ENCODE assay signal across 8 mouse cellular contexts in the genomic region with DNA sequence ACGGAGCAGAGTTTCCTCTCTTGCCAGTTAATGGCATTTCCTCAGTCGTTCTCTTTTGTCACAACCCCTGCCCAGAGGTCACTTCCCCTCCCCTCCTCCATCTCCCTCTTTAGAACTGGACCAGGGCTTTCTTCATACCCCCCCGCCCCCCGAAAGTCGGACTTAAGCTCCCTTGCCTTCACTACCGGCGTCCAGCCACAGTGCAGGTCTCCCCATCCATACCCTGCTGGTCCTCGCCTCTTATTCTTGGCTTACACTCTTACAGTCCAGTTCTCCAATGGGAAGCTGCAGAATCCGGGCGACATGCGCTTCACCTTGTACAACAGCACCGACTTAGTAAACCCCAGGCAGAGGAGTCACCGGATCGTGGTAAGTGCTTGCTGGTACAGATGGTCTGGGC. TPM values are rescaled to one million over a fixed set of nuclear protein-coding genes. Genes with fewer than 3 reads are reported as not detected.
DNase-seq lines count a peak whose midpoint lies in the region; ATAC-seq and TF ChIP-seq lines count a peak whose summit lies in the region.

No protein-coding gene starts in this region.

- no peaks in the 10 kb centered on the region for H3K9me3 ChIP-seq in forebrain, embryonic 12.5 days
- H3K9me3 ChIP-seq in liver, embryonic 12.5 days (replicated peaks) = no peaks in the 10 kb centered on the region
- H3K9me3 ChIP-seq in stomach, embryonic 16.5 days (replicated peaks; ENCODE audit: control insufficient read depth, low read length) = no peaks in the 10 kb centered on the region

- H3ac ChIP-seq in C2C12 (ENCODE audit: control insufficient read depth, insufficient read length, low read depth) = peak overlapping the region; percentile 19

- no peak overlapping the region for H3K27ac ChIP-seq in forebrain, embryonic 12.5 days
- H3K27ac ChIP-seq in liver, embryonic 12.5 days = 0 out of 2 replicates have a peak overlapping the region, but pooled peaks have one; percentile 40
- H3K27ac ChIP-seq in stomach, embryonic 16.5 days (ENCODE audit: low read length) = no peak overlapping the region

- ATAC-seq in forebrain, embryonic 12.5 days (ENCODE audit: low FRiP score) = no peak; the same call in 1 of the 2 replicates
- no peak; the same call in 1 of the 2 replicates for ATAC-seq in liver, embryonic 12.5 days
- ATAC-seq in stomach, embryonic 16.5 days (ENCODE audit: insufficient read depth, low FRiP score) = no peak

- H3K4me2 ChIP-seq in forebrain, embryonic 12.5 days = peak overlapping the region; percentile 97
- peak overlapping the region; percentile 97 for H3K4me2 ChIP-seq in liver, embryonic 12.5 days
- peak overlapping the region; percentile 67 for H3K4me2 ChIP-seq in stomach, embryonic 16.5 days (ENCODE audit: low read depth, low read length)

- H3K36me3 ChIP-seq in C2C12 (ENCODE audit: control insufficient read depth, insufficient read depth) = peaks cover under 1% of the 10 kb centered on the region
- peaks cover 4% of the 10 kb centered on the region for H3K36me3 ChIP-seq in forebrain, embryonic 12.5 days (replicated peaks)
- H3K36me3 ChIP-seq in liver, embryonic 12.5 days = peaks cover 35% of the 10 kb centered on the region
- no peaks in the 10 kb centered on the region for H3K36me3 ChIP-seq in stomach, embryonic 16.5 days (ENCODE audit: control insufficient read depth, insufficient read depth, low read length)

- no peak for TF ChIP-seq CTCF in C2C12 (IDR thresholded peaks at IDR 0.05; ENCODE audit: control insufficient read depth, insufficient read depth, insufficient read length)

- peak overlapping the region; percentile 79 for H3K4me3 ChIP-seq in C2C12 (ENCODE audit: insufficient read depth, poor library complexity, severe bottlenecking)
- H3K4me3 ChIP-seq in forebrain, embryonic 12.5 days (replicated peaks) = peak overlapping the region; percentile 75
- peak overlapping the region; percentile 82 for H3K4me3 ChIP-seq in liver, embryonic 12.5 days
- peak overlapping the region; percentile 82 for H3K4me3 ChIP-seq in stomach, embryonic 16.5 days (replicated peaks; ENCODE audit: low read length)

- under 1% methylated on average over 14 of the region's 14 CpGs for WGBS in forebrain, embryonic 12.5 days
- WGBS in liver, embryonic 12.5 days (ENCODE audit: insufficient replicate concordance) = under 1% methylated on average over 14 of the region's 14 CpGs
- 2% methylated on average over 14 of the region's 14 CpGs for WGBS in stomach, embryonic 16.5 days

- H3K9ac ChIP-seq in forebrain, embryonic 12.5 days = peak overlapping the region; percentile 63
- H3K9ac ChIP-seq in liver, embryonic 12.5 days = peak overlapping the region; percentile 79
- peak overlapping the region; percentile 76 for H3K9ac ChIP-seq in stomach, embryonic 16.5 days (ENCODE audit: low read length)

- H3K79me3 ChIP-seq in C2C12 (ENCODE audit: low read depth) = peaks cover 14% of the 10 kb centered on the region

- DNase-seq in heart, adult 11 months = peak; percentile 90
- DNase-seq in heart, adult 9 months (ENCODE audit: low spot score in 2 of 2) = no peak
- DNase-seq in gastrocnemius, adult 18-20 months (ENCODE audit: low spot score) = no peak
- DNase-seq in yolk sac, embryonic 10.5 days (ENCODE audit: low spot score) = no peak

- H3K27me3 ChIP-seq in C2C12 (ENCODE audit: control insufficient read depth, insufficient read depth, insufficient read length) = no peaks in the 10 kb centered on the region
- H3K27me3 ChIP-seq in forebrain, embryonic 12.5 days = no peaks in the 10 kb centered on the region
- no peaks in the 10 kb centered on the region for H3K27me3 ChIP-seq in liver, embryonic 12.5 days (replicated peaks)
- H3K27me3 ChIP-seq in stomach, embryonic 16.5 days (ENCODE audit: control insufficient read depth, insufficient read depth, low read length) = no peaks in the 10 kb centered on the region

- peaks cover 26% of the 10 kb centered on the region for H3K4me1 ChIP-seq in forebrain, embryonic 12.5 days
- peaks cover 42% of the 10 kb centered on the region for H3K4me1 ChIP-seq in liver, embryonic 12.5 days
- peaks cover 6% of the 10 kb centered on the region; the same call in 1 of the 2 replicates for H3K4me1 ChIP-seq in stomach, embryonic 16.5 days (ENCODE audit: control insufficient read depth, insufficient read depth, low read length)

- H3K79me2 ChIP-seq in C2C12 (ENCODE audit: control insufficient read depth, insufficient read depth) = peaks cover 23% of the 10 kb centered on the region

TF ChIP-seq in C2C12, 6 proteins besides CTCF, POLR2A, EP300 and RAD21:
- no peak for TF ChIP-seq CEBPB (IDR thresholded peaks at IDR 0.05; ENCODE audit: low read depth)
- TF ChIP-seq MAX (IDR thresholded peaks at IDR 0.05) = no peak
- TF ChIP-seq MYOD1 (IDR thresholded peaks at IDR 0.05; ENCODE audit: control insufficient read depth, insufficient read length, low read depth) = no peak
- no peak for TF ChIP-seq FOSL1 (IDR thresholded peaks at IDR 0.05; ENCODE audit: insufficient read depth, low read length, poor library complexity, severe bottlenecking)
- TF ChIP-seq USF1 (IDR thresholded peaks at IDR 0.05; ENCODE audit: low read depth) = no peak
- no peak for TF ChIP-seq MYOG (IDR thresholded peaks at IDR 0.05; ENCODE audit: control insufficient read depth, extremely low read depth, insufficient read length)

RNA-seq across cellular contexts. Expression of a gene that starts 0.6 kb away (rescaled TPM):
- 29.0 TPM for polyA plus RNA-seq in C2C12 (2012; fragmentation: generic; extraction: Trizol)
- 41.5 and 45.5 TPM in 2 replicates for polyA plus RNA-seq in forebrain, embryonic 12.5 days (2016; fragmentation: Nextera tagmentation; extraction: Ambion mirVana)
- 40.7 and 44.9 TPM in 2 replicates for polyA plus RNA-seq in liver, embryonic 12.5 days (2016; fragmentation: Nextera tagmentation; extraction: Ambion mirVana)
- polyA plus RNA-seq in stomach, embryonic 16.5 days (2015; fragmentation: Nextera tagmentation; extraction: Ambion mirVana) = 32.7 and 38.4 TPM in 2 replicates
- total RNA-seq in gastrocnemius, adult 18-20 months (2021) = 1 to 10 TPM; 4.1 to 4.5 TPM

RNA-seq across cellular contexts. Expression of a gene that starts 6.8 kb away (rescaled TPM):
- polyA plus RNA-seq in C2C12 (2012; fragmentation: generic; extraction: Trizol) = 4.7 TPM
- polyA plus RNA-seq in forebrain, embryonic 12.5 days (2016; fragmentation: Nextera tagmentation; extraction: Ambion mirVana) = 48.6 and 52.6 TPM in 2 replicates
- 8.3 TPM in 2 replicates for polyA plus RNA-seq in liver, embryonic 12.5 days (2016; fragmentation: Nextera tagmentation; extraction: Ambion mirVana)
- 17.6 and 17.7 TPM in 2 replicates for polyA plus RNA-seq in stomach, embryonic 16.5 days (2015; fragmentation: Nextera tagmentation; extraction: Ambion mirVana)
- 1 to 10 TPM; 2.0 to 2.3 TPM for total RNA-seq in gastrocnemius, adult 18-20 months (2021)

RNA-seq across cellular contexts. Expression of a gene that starts 37.8 kb away (rescaled TPM):
- polyA plus RNA-seq in C2C12 (2012; fragmentation: generic; extraction: Trizol) = 24.0 TPM
- polyA plus RNA-seq in forebrain, embryonic 12.5 days (2016; fragmentation: Nextera tagmentation; extraction: Ambion mirVana) = 30.8 and 36.1 TPM in 2 replicates
- polyA plus RNA-seq in liver, embryonic 12.5 days (2016; fragmentation: Nextera tagmentation; extraction: Ambion mirVana) = 94.2 and 98.6 TPM in 2 replicates
- polyA plus RNA-seq in stomach, embryonic 16.5 days (2015; fragmentation: Nextera tagmentation; extraction: Ambion mirVana) = 72.0 and 74.2 TPM in 2 replicates
- 10 to 100 TPM; 21.9 to 28.0 TPM for total RNA-seq in gastrocnemius, adult 18-20 months (2021)
